Mouse (Mus musculus): ENCODE data around the gene Ccdc136. TPM values are rescaled to one million over a fixed set of nuclear protein-coding genes. Genes with fewer than 3 reads are reported as not detected.

Ccdc136 gene
- polyA plus RNA-seq, 1 experiment from 2014 or later: 24.0 TPM

DNA sequence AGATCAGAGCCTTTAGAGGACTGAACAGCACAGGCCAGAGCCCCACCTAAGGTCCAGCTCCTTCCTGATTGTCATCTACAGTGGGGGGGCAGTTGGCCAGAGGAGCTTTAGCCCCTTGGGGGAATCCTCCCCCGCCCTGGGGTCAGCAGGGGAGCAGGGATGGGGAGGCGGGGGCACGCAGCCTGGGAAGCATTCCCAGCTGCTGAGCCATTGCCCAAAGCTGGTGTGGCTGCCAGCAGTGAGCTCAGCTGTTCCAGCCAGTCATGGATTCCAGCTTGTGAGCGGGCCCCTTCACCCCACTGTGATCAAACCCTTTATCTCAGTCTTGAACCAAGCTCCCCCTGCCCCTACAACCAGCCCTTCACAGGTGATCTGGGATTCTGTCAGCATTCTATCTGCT is 43.1 kb downstream of the Ccdc136 start:
- 0 out of 2 replicates have a peak, but pooled peaks cover 3% of the 10 kb centered on the region for H3K27me3 ChIP-seq
- H3K9me3 ChIP-seq (replicated peaks): no peaks in the 10 kb centered on the region
- no peak overlapping the region for H3K4me3 ChIP-seq (replicated peaks)
- no peak overlapping the region for H3K4me2 ChIP-seq (replicated peaks)
- ATAC-seq (ENCODE audit: insufficient number of reproducible peaks, low FRiP score, low TSS enrichment, low read depth): no peak
- WGBS: 66% methylated on average over 4 of the region's 4 CpGs
- H3K9ac ChIP-seq: no peak overlapping the region
- no peak overlapping the region for H3K27ac ChIP-seq (replicated peaks)
- H3K36me3 ChIP-seq: peaks cover 56% of the 10 kb centered on the region
- H3K4me1 ChIP-seq: peaks cover 24% of the 10 kb centered on the region

DNA sequence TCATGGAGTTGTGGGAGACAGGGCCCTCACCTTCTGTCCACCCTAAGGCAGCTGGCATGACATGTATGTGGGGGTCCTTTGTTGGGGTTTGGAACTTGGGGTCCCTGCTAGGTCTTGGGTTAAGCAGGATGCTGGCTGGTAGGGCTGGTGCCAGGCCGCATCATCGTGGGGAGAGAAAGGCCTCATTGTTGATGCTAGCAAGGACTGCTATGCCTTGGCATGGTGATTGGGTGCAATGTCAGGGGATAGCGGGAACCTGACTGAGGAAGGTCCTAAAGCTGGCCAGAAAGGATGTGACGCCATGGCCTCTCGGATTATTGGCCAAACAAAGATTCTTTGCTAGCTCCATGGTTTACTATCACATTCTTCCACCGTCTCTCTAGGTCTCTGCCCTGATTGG is 43.7 kb downstream of the Ccdc136 start:
- Histone ChIP-seq H3K4me3 (replicated peaks) (no peak overlapping the region), H3K4me1 (peaks cover 24% of the 10 kb centered on the region), H3K36me3 (peaks cover 59% of the 10 kb centered on the region), H3K27me3 (0 out of 2 replicates have a peak, but pooled peaks cover 3% of the 10 kb centered on the region), H3K9me3 (replicated peaks) (no peaks in the 10 kb centered on the region), H3K27ac (replicated peaks) (no peak overlapping the region), H3K4me2 (replicated peaks) (no peak overlapping the region), H3K9ac (no peak overlapping the region)
- WGBS: 89% methylated on average over 6 of the region's 6 CpGs
- ATAC-seq (ENCODE audit: insufficient number of reproducible peaks, low FRiP score, low TSS enrichment, low read depth): no peak

DNA sequence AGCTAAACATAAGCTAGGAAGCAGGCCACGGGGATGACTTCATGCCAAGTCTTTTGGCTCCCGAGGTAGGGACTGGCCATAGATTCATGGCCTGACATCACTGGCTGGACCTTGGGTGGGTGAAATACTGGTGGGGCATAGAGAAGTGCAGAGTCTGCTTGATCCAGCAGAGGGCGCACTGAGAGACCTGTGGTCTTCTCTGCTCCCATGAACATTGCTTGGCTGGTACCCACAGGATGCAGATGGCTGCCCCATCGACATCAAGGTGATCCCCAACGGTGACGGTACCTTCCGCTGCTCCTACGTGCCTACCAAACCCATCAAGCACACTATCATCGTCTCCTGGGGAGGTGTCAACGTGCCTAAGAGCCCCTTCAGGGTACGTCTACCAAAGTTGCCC is 48.7 kb downstream of the Ccdc136 start:
- 70% methylated on average over 11 of the region's 11 CpGs for WGBS
- no peaks in the 10 kb centered on the region for H3K4me1 ChIP-seq
- no peak overlapping the region for H3K27ac ChIP-seq (replicated peaks)
- no peaks in the 10 kb centered on the region for H3K27me3 ChIP-seq
- H3K9me3 ChIP-seq (replicated peaks): no peaks in the 10 kb centered on the region
- no peak overlapping the region for H3K4me3 ChIP-seq (replicated peaks)
- peaks cover 94% of the 10 kb centered on the region for H3K36me3 ChIP-seq
- no peak for ATAC-seq (ENCODE audit: insufficient number of reproducible peaks, low FRiP score, low TSS enrichment, low read depth)
- H3K4me2 ChIP-seq (replicated peaks): no peak overlapping the region
- H3K9ac ChIP-seq: no peak overlapping the region

DNA sequence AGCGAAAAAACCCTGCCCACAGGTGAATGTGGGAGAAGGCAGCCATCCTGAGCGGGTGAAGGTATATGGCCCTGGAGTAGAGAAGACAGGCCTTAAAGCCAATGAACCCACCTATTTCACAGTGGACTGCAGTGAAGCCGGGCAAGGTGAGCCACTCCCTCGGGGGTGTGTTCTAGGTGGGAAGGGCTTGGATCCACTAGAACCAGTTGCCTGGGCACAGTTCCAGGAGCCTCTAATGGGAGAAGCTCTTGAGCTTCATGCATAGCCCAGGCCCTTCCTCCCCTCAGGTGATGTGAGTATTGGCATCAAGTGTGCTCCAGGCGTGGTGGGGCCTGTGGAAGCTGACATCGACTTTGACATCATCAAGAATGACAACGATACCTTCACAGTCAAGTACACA is 49.2 kb downstream of the Ccdc136 start:
- Histone ChIP-seq H3K4me1 (no peaks in the 10 kb centered on the region), H3K27ac (replicated peaks) (no peak overlapping the region), H3K9ac (no peak overlapping the region), H3K9me3 (replicated peaks) (no peaks in the 10 kb centered on the region), H3K36me3 (peaks cover 93% of the 10 kb centered on the region), H3K27me3 (no peaks in the 10 kb centered on the region), H3K4me3 (replicated peaks) (no peak overlapping the region), H3K4me2 (replicated peaks) (no peak overlapping the region)
- 90% methylated on average over 7 of the region's 7 CpGs for WGBS
- ATAC-seq (ENCODE audit: insufficient number of reproducible peaks, low FRiP score, low TSS enrichment, low read depth): no peak

DNA sequence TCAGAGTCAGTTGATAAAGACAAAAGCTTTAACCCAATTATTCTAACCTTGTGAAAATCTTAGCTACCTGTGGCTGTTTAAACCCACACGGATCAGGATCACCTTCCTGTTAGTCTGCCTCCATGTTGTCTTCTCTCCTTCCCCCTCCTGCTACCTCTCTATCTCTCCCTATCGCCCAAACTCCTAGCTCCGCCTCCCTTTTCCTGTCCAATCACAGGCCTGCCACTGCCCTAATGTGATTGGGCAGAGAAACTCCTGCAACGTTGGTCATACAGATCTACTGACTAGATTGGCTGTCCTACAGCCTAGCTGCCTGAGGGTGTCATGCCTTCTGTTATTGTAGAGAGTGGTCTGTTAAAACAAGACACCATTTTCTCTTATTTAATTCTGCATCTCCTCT is 53.7 kb downstream of the Ccdc136 start:
- Histone ChIP-seq H3K9me3 (replicated peaks) (no peaks in the 10 kb centered on the region), H3K27ac (replicated peaks) (no peak overlapping the region), H3K27me3 (no peaks in the 10 kb centered on the region), H3K36me3 (peaks cover 91% of the 10 kb centered on the region), H3K4me3 (replicated peaks) (no peak overlapping the region), H3K4me2 (replicated peaks) (no peak overlapping the region), H3K9ac (no peak overlapping the region), H3K4me1 (no peaks in the 10 kb centered on the region)
- 32% methylated on average over 4 of the region's 4 CpGs for WGBS
- ATAC-seq (ENCODE audit: insufficient number of reproducible peaks, low FRiP score, low TSS enrichment, low read depth): no peak

DNA sequence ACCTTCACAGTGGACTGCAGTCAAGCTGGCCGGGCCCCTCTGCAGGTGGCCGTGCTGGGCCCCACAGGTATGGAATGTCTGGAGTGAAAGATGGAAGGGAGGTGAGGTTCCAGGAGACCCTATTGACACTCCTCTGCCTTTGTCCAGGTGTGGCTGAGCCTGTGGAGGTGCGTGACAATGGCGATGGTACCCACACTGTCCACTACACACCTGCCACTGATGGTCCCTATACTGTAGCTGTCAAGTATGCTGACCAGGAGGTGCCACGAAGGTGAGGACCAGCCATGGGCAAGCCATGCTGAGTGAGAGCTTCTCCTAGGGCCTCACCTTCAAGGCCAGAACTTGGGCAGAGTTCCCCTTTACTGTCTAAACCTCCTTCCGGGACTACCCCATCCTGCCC is 54.6 kb downstream of the Ccdc136 start:
- H3K4me2 ChIP-seq (replicated peaks): no peak overlapping the region
- ATAC-seq (ENCODE audit: insufficient number of reproducible peaks, low FRiP score, low TSS enrichment, low read depth): no peak
- no peaks in the 10 kb centered on the region for H3K4me1 ChIP-seq
- 95% methylated on average over 6 of the region's 6 CpGs for WGBS
- no peak overlapping the region for H3K4me3 ChIP-seq (replicated peaks)
- H3K36me3 ChIP-seq: peaks cover 87% of the 10 kb centered on the region
- no peaks in the 10 kb centered on the region for H3K27me3 ChIP-seq
- no peak overlapping the region for H3K9ac ChIP-seq
- H3K27ac ChIP-seq (replicated peaks): no peak overlapping the region
- no peaks in the 10 kb centered on the region for H3K9me3 ChIP-seq (replicated peaks)

DNA sequence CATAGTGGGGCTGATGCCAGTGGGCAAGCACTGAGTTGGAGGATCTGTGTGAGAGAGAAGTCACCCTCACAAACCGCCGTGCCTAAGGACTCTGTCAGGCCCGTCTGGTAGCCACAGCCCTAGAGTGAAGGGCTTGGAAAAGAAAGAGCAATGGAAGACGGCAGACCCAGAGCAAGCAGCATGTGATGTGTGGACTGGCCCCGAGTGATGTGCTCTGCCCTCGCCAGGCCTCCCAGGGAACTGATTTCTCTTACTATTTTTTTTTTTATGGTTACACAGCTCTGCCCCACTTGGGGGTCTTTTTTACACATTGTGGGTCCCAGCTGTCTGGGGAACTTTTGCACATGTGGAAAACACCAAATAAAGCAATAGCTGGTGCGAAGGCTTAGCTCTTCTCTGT is 65.4 kb downstream of the Ccdc136 start:
- Histone ChIP-seq H3K9me3 (replicated peaks) (no peaks in the 10 kb centered on the region), H3K4me3 (replicated peaks) (no peak overlapping the region), H3K4me1 (no peaks in the 10 kb centered on the region), H3K27ac (replicated peaks) (no peak overlapping the region), H3K9ac (no peak overlapping the region), H3K36me3 (peaks cover 46% of the 10 kb centered on the region), H3K27me3 (no peaks in the 10 kb centered on the region), H3K4me2 (replicated peaks) (no peak overlapping the region)
- WGBS: 60% methylated on average over 7 of the region's 7 CpGs
- ATAC-seq (ENCODE audit: insufficient number of reproducible peaks, low FRiP score, low TSS enrichment, low read depth): no peak

DNA sequence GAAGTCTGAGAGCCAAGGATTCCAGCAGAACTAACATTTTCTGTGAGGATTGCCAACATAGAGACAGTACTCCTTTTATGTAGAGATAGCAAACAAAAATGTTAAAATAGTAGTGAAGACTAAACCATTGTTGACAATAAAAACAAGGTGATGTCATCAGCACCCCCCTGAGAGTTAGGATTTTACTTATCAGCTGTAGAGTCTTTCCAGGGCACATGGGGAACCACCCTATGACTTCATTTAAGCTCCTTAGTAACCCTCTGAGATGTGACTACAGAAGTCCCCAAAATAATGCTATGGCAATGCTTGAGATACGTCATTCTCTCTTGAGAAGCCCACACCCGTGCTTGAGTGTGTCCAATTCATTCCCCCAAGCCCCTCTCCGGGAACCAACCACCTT is 67.3 kb downstream of the Ccdc136 start:
- 80% methylated on average over 3 of the region's 3 CpGs for WGBS
- H3K27ac ChIP-seq (replicated peaks): no peak overlapping the region

DNA sequence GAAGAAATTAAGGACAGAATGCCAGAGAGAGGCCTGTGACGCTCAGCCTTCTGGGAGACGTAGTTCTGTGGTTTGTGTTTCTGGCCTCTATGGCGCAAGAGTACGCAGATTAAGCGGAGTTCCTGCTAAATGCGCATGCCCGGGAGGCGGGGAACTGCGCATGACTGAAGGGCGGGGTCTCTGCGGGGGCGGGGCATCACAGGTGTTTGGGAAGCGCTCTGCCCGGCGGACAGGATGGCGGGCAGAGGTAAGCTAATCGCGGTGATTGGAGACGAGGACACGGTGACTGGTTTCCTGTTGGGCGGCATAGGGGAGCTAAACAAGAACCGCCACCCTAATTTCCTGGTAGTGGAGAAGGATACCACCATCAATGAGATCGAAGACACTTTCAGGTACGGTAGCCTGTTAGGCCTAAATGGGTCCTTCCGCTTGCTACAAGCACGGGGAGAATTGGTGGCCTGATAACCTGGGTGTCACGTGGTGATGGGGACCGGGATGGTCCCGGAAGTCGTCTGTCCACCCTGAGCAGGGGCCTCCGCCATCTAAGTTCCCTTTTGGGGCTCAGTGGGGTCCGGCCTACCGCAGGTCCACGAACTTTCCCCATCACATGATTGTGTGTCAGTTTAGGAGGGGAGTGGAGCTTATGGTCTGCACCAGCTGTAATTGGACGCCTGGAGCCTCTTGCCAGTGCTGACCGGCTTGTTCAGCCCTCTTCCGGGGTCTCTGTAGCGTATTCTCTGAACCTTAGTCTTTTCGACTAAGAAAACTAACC is 71.7 kb downstream of the Ccdc136 start, which contains the start of gene Atp6v1f:
Gene Atp6v1f, plus strand, starts transcription at position 136 of the 772 bp plus-strand sequence.
- peak within 1 kb of the TSS; percentile 65 for H3K9ac ChIP-seq
- peak within 1 kb of the TSS; percentile 76 for H3K4me2 ChIP-seq (replicated peaks)
- no peaks in the 10 kb centered on the region for H3K9me3 ChIP-seq (replicated peaks)
- H3K4me3 ChIP-seq (replicated peaks): peak within 1 kb of the TSS; percentile 76
- peaks cover 17% of the 10 kb centered on the region for H3K36me3 ChIP-seq
- H3K4me1 ChIP-seq: peaks cover 11% of the 10 kb centered on the region
- H3K27me3 ChIP-seq: no peaks in the 10 kb centered on the region
- ATAC-seq (ENCODE audit: insufficient number of reproducible peaks, low FRiP score, low TSS enrichment, low read depth): peak; percentile 94
- WGBS: under 1% methylated on average over 39 of the region's 39 CpGs
- peak within 1 kb of the TSS; percentile 71 for H3K27ac ChIP-seq (replicated peaks)

More for the DNA sequence above, 67.3 kb downstream of the Ccdc136 start:
- H3K4me3 ChIP-seq (replicated peaks): no peak overlapping the region
- no peak overlapping the region for H3K9ac ChIP-seq
- no peaks in the 10 kb centered on the region for H3K9me3 ChIP-seq (replicated peaks)
- H3K4me1 ChIP-seq: peaks cover 4% of the 10 kb centered on the region
- no peaks in the 10 kb centered on the region for H3K27me3 ChIP-seq
- peaks cover 27% of the 10 kb centered on the region for H3K36me3 ChIP-seq
- ATAC-seq (ENCODE audit: insufficient number of reproducible peaks, low FRiP score, low TSS enrichment, low read depth): no peak
- H3K4me2 ChIP-seq (replicated peaks): no peak overlapping the region

DNA sequence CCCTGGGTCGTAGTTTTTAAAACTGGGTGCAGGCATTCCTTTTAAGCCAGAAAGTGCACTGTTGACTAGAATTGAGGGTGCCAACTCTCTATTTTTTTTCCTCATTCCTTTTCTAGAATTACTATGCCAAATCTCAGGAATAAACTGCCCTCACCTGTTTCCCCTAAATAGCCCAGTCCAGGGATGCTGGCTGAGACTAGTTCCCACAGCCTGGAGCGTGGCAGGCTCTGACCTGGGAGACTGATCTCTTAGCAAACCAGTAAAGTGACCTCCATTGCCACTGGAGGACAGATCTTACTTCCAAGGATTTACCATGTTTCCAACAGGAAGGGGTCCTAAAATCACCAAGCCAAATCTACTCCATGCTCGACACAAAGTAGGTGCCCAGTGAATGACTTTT is 72.7 kb downstream of the Ccdc136 start:
- peak overlapping the region; percentile 76 for H3K4me3 ChIP-seq (replicated peaks)
- H3K27me3 ChIP-seq: no peaks in the 10 kb centered on the region
- H3K9ac ChIP-seq: 0 out of 2 replicates have a peak overlapping the region, but pooled peaks have one; percentile 65
- H3K27ac ChIP-seq (replicated peaks): no peak overlapping the region
- H3K36me3 ChIP-seq: peaks cover 17% of the 10 kb centered on the region
- 82% methylated on average over 3 of the region's 3 CpGs for WGBS
- no peaks in the 10 kb centered on the region for H3K9me3 ChIP-seq (replicated peaks)
- no peak for ATAC-seq (ENCODE audit: insufficient number of reproducible peaks, low FRiP score, low TSS enrichment, low read depth)
- H3K4me1 ChIP-seq: peaks cover 15% of the 10 kb centered on the region
- peak overlapping the region; percentile 76 for H3K4me2 ChIP-seq (replicated peaks)

DNA sequence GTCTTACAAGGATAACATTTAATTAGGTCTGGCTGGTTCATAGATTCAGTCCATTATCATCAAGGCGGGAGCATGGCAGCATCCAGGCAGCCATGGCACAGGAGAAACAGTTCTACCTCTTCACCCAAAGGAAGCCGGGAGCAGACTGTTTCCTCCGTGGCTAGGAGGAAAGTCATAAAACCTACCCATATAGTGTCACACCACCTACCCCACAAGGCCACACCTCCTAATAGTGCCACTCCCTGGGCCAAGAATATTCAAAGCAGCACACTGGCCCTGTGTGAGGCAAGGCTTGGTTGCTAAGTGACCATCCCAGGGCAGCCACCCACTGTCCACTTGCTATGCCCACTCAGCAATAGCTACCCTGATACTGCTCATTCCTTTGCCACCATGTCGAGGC is 75.0 kb downstream of the Ccdc136 start, which contains the start of gene Atp6v1fnb:
Gene Atp6v1fnb, plus strand, starts transcription at position 301 of the 400 bp plus-strand sequence.
- H3K36me3 ChIP-seq: peaks cover 17% of the 10 kb centered on the region
- H3K4me3 ChIP-seq (replicated peaks): no peak within 1 kb of the TSS
- no peak for ATAC-seq (ENCODE audit: insufficient number of reproducible peaks, low FRiP score, low TSS enrichment, low read depth)
- no peak within 1 kb of the TSS for H3K27ac ChIP-seq (replicated peaks)
- whole genome bisulfite sequencing: 93% methylated on average over 4 of the region's 4 CpGs
- H3K9me3 ChIP-seq (replicated peaks): no peaks in the 10 kb centered on the region
- H3K4me1 ChIP-seq: peaks cover 22% of the 10 kb centered on the region
- H3K9ac ChIP-seq: no peak within 1 kb of the TSS
- H3K27me3 ChIP-seq: no peaks in the 10 kb centered on the region
- H3K4me2 ChIP-seq (replicated peaks): no peak within 1 kb of the TSS
